ENCODE assay signal across 9 mouse cellular contexts in the genomic region with DNA sequence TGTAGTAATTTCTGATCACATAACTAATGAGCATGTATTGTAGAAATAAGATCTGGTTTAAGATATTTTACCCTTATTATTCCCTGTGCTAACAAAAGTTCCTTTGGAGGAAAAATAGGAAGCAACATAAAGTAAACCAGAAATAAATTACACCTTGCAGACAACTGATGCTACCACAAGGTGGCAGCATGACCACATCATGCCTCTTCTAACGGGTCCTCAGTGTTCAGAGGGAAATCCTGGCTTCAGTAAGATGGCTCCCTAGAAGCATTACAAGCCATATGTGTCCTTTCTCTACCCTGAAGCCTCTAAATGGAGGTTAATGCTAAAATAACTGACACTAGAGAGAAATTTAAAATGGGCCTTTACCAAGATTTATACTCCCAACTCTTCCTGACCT. TPM values are rescaled to one million over a fixed set of nuclear protein-coding genes. Genes with fewer than 3 reads are reported as not detected.
DNase-seq lines count a peak whose midpoint lies in the region; ATAC-seq and TF ChIP-seq lines count a peak whose summit lies in the region.
"Had no signal": no experiment of that assay in that cellular context is flagged by ENCODE, and none has a peak within 500 bp of the region (broad histone marks: within the 10 kb centered on the region; RNA-seq: fewer than 3 reads in every experiment).

No protein-coding gene starts in this region.

- 3% methylated on average over 1 of the region's 1 CpGs for WGBS in liver, postnatal 0 days (ENCODE audit: insufficient replicate concordance)

- TF ChIP-seq EP300 in liver, postnatal 0 days (IDR thresholded peaks at IDR 0.05; ENCODE audit: low read depth), result no peak

- no peak overlapping the region for H3K27ac ChIP-seq in liver, postnatal 0 days (ENCODE audit: low read depth)
- H3K27ac ChIP-seq: liver, embryonic 15.5 days had no signal

- no peaks in the 10 kb centered on the region for H3K36me3 ChIP-seq in liver, postnatal 0 days (replicated peaks; ENCODE audit: insufficient read depth, low read length)
- H3K36me3 ChIP-seq: liver, embryonic 15.5 days had no signal

- peak; percentile 62 for ATAC-seq in liver, postnatal 0 days

- DNase-seq in adrenal gland, adult (ENCODE audit: inconsistent age in 2 of 2, low spot score in 1 of 2), result peak; percentile 40 to 80
- DNase-seq in adrenal gland, postnatal 4 days (ENCODE audit: low spot score in 2 of 2), result no peak
- peak; percentile 59 for DNase-seq in R1 (ENCODE audit: low read depth, low spot score)
- peak; percentile 78 to 80 for DNase-seq in cerebellum, postnatal 10 days
- peak; percentile 17 for DNase-seq in frontal cortex, postnatal 25 days (ENCODE audit: low spot score in 2 of 2)
- peak; percentile 20 for DNase-seq in kidney, postnatal 14 days
- DNase-seq in liver, postnatal 0 days, result peak; percentile 57
- DNase-seq in retina, embryonic 14.5 days (ENCODE audit: low spot score), result peak; percentile 85

- H3K4me2 ChIP-seq in liver, postnatal 0 days (ENCODE audit: low read depth, low read length), result no peak overlapping the region
- H3K4me2 ChIP-seq: liver, embryonic 15.5 days had no signal

- no peak overlapping the region for H3K4me3 ChIP-seq in liver, postnatal 0 days (ENCODE audit: low read depth, low read length)
- H3K4me3 ChIP-seq: liver, embryonic 15.5 days had no signal

- no peak overlapping the region for H3K9ac ChIP-seq in liver, postnatal 0 days (replicated peaks)
- H3K9ac ChIP-seq: liver, embryonic 15.5 days had no signal

- peak; percentile 88 for TF ChIP-seq CTCF in liver, postnatal 0 days (IDR thresholded peaks at IDR 0.05; ENCODE audit: low read depth)

- H3K4me1 ChIP-seq in liver, postnatal 0 days (ENCODE audit: insufficient read depth), result no peaks in the 10 kb centered on the region
- H3K4me1 ChIP-seq: liver, embryonic 15.5 days had no signal

- H3K27me3 ChIP-seq in liver, postnatal 0 days (ENCODE audit: insufficient read depth, low read length), result no peaks in the 10 kb centered on the region
- H3K27me3 ChIP-seq: liver, embryonic 15.5 days had no signal

- H3K9me3 ChIP-seq in liver, postnatal 0 days (ENCODE audit: low read length), result no peaks in the 10 kb centered on the region
- H3K9me3 ChIP-seq: liver, embryonic 15.5 days had no signal

RNA-seq across cellular contexts. Expression of a gene that starts 14.0 kb away (rescaled TPM):
- not detected for total RNA-seq in adrenal gland, postnatal 4 days (2021)
- not detected in 2 replicates for polyA plus RNA-seq in liver, postnatal 0 days (2015; fragmentation: Nextera tagmentation; extraction: Ambion mirVana)
- polyA plus RNA-seq: liver, embryonic 15.5 days had no signal

RNA-seq across cellular contexts. Expression of a gene that starts 44.3 kb away (rescaled TPM):
- total RNA-seq in adrenal gland, postnatal 4 days (2021), result not detected
- polyA plus RNA-seq in liver, postnatal 0 days (2015; fragmentation: Nextera tagmentation; extraction: Ambion mirVana), result not detected in 2 replicates
- polyA plus RNA-seq: liver, embryonic 15.5 days had no signal

RNA-seq across cellular contexts. Expression of a gene that starts 51.8 kb away (rescaled TPM):
- total RNA-seq in adrenal gland, postnatal 4 days (2021), result under 1 TPM; 0.25 to 0.51 TPM
- not detected in 2 replicates for polyA plus RNA-seq in liver, postnatal 0 days (2015; fragmentation: Nextera tagmentation; extraction: Ambion mirVana)
- polyA plus RNA-seq: liver, embryonic 15.5 days had no signal

Comparison
In these comparisons a context has a peak if more than half of its experiments do, and no peak if none do; other contexts are left out.
1. DNase-seq: peak in adrenal gland, adult (2 of 2), R1 (single experiment), cerebellum, postnatal 10 days (2 of 2), frontal cortex, postnatal 25 days (2 of 2), kidney, postnatal 14 days (single experiment), liver, postnatal 0 days (single experiment) and retina, embryonic 14.5 days (single experiment); none in adrenal gland, postnatal 4 days (0 of 2).